Mouse (Mus musculus) retina, postnatal 1 day (tissue): ENCODE measurements around the gene Plekha6.

Experiments
- DNase-seq: peaks from one replicate; pipeline ENCODE4 v3.0.0-alpha.2; 2012

The Plekha6 gene

GRCm38 (mm10) chr1:133183141-133183925 lies 19.3 kb downstream of the Plekha6 start:
- peak; percentile 60 for DNase-seq

DNA sequence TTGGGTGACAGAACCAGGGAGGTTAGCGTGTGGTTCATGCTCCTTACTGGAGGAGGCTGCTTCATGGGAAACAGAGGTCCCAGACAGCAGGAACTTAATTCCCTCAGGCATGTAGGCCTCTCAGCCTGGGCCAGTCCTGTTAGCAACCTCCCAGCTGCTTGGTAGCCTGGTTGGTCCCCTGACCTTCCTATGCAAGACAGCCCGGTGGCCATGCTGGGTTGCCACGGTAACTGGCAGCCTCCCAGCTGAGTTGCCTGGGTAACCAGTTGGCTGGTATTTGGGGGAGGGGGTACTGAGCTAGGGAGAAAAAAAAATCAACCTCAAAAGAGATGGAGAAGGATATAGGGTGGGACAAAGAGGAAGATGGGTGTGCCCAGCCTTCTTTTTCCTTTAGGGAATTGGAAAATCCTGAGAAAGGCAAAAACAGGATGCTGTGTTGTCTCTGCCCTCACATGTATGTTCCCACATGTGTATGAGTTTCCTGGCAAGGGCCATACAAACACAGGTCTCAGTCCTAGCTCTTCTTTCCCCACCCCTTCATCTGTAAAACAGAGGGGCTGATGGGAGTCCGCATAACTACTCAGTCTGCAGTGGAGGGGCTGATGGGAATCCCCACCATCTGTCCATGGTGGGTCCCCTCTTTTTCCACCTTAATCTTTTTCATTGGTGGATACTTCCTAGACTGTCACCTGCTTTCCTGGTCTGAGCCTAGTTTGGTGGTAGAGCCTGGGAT lies 24.1 kb downstream of the Plekha6 start:
- DNase-seq = peak; percentile 90

DNA sequence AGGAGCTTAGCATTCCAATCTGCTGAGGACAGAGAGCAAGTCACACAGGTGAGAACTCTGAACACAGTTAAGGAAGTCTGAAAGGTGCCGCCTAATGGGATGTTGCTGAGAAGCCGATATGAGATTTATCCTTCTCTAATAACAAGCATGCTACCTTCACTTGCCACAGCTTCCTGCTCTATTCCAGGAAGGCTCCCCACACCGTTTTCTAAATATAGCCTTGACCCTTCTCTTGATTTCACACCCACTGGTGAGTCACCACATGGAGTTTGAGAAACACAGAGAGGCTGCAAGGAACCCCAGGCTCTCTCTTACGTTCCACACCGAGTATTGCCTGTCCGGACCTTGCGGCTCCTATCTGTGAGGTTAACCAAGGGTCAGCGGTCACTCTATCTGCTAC lies 24.7 kb downstream of the Plekha6 start:
- DNase-seq = no peak

GRCm38 (mm10) chr1:133189471-133189870 lies 25.5 kb downstream of the Plekha6 start:
- DNase-seq = no peak

- no peak for DNase-seq
These were observed 26.5 kb downstream of the Plekha6 start for GRCm38 (mm10) chr1:133190550-133190949.

DNA sequence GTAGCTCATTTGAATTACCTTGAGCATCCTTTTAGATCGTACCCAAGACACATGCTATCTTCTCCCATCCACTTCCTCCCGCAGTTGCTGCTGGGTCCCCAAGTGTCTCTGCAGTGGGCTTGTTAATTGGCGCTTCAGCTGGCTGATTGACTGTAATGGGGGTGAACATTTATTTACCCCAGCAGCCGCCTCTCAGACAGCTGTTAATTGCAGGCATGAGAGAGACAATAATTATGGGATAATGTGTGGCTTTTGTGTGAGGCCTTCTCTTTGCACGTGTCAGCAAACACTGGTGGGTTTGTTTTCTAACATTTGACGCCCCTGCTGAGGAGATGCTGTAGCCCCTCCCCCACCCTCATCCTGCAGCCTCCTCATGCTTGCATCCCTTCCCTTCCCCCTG lies 32.2 kb downstream of the Plekha6 start:
- DNase-seq = peak; percentile 95

GRCm38 (mm10) chr1:133197266-133197665 lies 33.3 kb downstream of the Plekha6 start:
- DNase-seq = peak; percentile 90

- no peak for DNase-seq
These were observed 35.7 kb downstream of the Plekha6 start for GRCm38 (mm10) chr1:133199706-133200105.

DNA sequence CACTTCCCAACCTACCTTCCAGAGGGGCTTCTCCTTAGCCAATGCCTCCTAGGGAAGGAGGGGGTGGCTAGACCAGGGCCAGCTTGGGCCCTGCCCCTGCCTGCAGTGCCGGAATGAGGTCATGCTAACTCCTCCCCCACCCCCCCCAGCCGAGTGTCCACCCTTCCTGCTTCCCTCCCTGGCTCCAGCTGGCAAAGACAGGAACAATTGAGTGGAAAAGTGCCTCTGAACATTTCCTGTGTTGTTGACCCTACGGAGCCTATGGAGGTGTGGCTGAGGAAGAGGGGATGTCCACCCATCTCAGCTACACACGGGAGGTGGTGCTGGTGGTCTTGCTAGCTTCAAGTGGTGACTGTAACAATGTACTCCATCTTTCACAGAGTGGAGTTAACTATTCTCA lies 37.5 kb downstream of the Plekha6 start:
- peak; percentile 89 for DNase-seq

- DNase-seq = no peak
These were observed 39.7 kb downstream of the Plekha6 start for GRCm38 (mm10) chr1:133203701-133204100.

GRCm38 (mm10) chr1:133204341-133204849 lies 40.4 kb downstream of the Plekha6 start:
- no peak for DNase-seq

- no peak for DNase-seq
These were observed 41.0 kb downstream of the Plekha6 start for GRCm38 (mm10) chr1:133204985-133205384.

DNA sequence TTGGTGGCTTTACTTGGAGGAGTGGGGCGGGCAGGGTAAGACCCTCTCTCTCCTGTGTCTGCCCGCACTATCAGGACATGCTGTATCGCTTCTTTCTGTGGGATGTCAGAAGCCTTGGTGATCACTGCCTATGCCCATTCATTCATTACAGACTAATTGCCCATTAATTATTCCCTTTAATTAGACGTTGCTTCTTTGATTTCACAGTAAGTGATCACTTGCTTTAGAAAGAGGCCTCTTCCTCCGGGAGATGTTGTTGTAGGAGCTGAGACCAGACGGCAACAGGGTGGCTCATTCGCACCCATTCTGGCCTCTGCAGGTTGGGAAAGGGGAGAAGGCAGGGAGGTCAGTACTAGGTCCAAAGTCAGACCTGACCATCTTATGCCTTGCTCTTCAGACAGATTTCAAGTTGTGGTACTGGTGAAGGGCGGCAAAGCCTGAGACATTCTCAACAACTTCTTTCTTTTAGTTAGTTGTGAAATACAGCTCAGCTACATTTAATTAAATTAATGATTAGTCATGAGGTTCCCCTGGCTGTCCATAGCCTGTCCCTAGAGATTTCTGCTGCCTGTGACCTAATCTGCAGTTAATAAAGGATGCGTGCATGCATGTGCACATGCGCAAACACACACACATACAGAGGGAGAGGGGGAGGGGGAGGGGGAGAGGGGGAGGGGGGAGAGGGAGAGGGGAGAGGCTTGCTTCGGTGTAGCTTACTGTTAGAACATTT lies 44.2 kb downstream of the Plekha6 start:
- peak; percentile 79 for DNase-seq

- no peak for DNase-seq
These were observed 45.0 kb downstream of the Plekha6 start for GRCm38 (mm10) chr1:133209036-133209435.

- no peak for DNase-seq
These were observed 45.5 kb downstream of the Plekha6 start for GRCm38 (mm10) chr1:133209482-133209881.

DNA sequence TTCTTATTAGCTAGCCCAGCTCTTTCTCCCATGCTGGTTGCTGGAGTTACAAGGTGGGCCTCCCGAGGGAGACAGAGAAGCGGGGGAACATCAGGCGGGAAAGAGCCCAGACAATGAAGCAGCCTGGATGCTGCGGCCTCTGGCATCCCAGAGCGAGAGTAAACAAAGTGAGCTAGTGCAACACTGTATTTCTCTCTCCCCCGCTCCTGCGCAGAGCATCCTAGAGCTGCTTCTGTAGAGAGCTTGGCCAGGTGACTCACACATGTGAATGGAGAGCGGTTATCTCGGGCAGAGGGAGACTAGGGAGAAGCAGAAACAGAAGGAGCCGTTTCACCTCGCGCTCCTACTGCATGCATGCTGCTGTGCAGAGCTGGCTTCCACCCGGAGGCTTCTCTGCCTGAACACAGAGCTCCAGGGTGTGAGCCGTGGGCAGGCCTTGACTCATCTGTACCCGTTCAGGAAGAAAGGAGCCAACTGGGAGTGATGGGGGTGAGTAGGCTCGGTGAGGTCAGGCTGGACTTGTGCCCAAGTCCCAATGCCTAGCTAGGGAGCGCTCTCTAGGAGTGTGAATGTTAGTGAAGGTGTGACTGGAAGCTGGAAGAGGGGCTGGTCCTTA lies 46.0 kb downstream of the Plekha6 start:
- DNase-seq = peak; percentile 53

- no peak for DNase-seq
These were observed 46.8 kb downstream of the Plekha6 start for GRCm38 (mm10) chr1:133210766-133211165.

DNA sequence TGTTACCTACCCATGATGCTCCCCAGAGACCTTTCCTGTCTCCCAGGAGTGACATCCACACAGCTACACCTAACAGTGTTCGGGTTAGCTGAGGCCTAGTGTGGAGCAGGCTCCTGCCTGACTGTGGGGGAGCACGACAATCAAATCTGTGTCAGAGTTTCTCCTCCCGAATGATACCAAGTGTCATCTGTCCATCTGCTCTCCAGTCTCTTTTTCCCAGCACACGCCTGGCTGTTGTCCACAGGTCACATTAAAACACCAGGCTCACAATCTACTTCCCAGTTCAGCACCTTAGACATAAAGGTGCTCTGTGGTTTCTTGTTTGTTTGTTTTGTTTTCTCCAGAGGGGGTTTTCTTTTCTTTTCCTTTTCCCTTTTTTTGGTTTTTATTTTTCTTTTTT lies 48.3 kb downstream of the Plekha6 start:
- no peak for DNase-seq

DNA sequence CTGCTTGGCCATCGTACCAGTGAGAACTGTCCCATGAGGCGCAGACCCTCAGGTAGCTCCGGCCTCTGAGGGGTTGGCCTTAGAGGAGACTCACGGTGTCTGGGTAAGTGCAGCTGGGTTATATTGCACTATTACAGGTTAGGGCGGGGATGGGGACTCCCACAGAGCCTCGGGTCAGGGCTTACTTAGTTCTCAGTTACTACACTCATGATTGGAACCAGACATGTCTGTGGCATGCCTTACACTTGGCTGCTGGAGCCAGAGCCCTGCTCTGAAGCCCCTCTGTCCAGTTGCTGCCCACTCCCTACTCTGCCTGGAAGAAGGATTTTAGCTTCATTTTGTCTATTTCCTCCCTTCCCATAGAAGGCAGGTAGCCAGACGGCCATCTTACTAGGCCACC lies 49.1 kb downstream of the Plekha6 start:
- no peak for DNase-seq

DNA sequence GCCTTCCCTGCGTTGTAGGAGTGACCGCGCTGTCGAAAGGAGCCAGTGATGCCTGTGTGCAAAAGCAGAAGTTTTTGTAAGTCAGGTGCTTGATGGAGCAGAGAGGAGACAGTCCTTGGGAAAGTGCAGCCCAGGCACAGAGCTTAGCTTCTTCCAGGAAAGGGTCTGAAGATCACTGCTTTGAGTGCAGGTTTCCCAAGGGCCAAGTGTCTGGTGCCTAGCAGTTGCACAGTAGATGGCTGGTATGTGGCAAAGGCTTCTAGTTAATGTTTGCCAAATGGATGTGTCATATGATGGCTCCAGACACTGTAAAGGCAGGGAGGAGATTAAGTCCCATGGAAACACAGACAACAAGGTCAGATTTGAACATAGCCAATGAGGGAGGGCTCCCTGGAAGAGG lies 49.9 kb downstream of the Plekha6 start:
- DNase-seq = no peak

GRCm38 (mm10) chr1:133214672-133215359 lies 50.8 kb downstream of the Plekha6 start:
- DNase-seq = no peak

- no peak for DNase-seq
These were observed 51.3 kb downstream of the Plekha6 start for GRCm38 (mm10) chr1:133215360-133215700.
